Mouse (Mus musculus): ENCODE measurements at regions not wholly inside any gene's neighbourhood (a gene's known extent, or its start where the extent isn't known, plus 50 kb on each side); places are given as distances from the start of the nearest gene placed in this dataset.

- intact Hi-C loops (cut with DNase I): no loop called here
- no peak for DNase-seq
Observed at GRCm38 (mm10) chr4:105282681-105283462, 125.7 kb downstream of the Plpp3 start.

- DNase-seq: no peak
- intact Hi-C loops (cut with DNase I): no loop called here
Observed at GRCm38 (mm10) chr4:105285431-105286013, 128.4 kb downstream of the Plpp3 start.

GRCm38 (mm10) chr4:105286299-105286698 lies 129.2 kb downstream of the Plpp3 start:
- no peak for DNase-seq
- intact Hi-C loops (cut with DNase I): no loop called here

DNA sequence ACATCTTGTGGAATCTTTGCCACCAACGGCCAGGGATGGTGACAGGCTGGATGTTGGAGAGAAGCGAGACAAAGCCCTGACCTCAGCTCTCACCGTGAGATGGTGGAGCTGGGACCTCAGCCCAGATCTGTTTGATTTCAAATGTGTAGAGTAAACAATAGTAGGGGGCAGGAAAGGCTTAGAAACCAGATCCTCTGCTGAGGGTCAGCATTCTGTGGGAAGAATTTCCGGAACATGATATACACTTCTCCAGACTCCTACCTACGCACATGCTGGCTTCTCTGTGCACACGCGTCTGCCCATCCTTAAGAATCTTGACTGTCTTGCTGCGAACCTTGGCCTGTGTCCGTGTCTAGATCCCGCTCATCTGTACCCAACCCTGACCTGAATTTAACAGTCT lies 129.7 kb downstream of the Plpp3 start:
- intact Hi-C loops (cut with DNase I): no loop called here
- DNase-seq: no peak

- no peak for DNase-seq
- intact Hi-C loops (cut with DNase I): no loop called here
Observed at GRCm38 (mm10) chr4:105287419-105287818, 130.3 kb downstream of the Plpp3 start.

- intact Hi-C loops (cut with DNase I): no loop called here
- DNase-seq: no peak
Observed at GRCm38 (mm10) chr4:105289635-105290034, 132.5 kb downstream of the Plpp3 start.

DNA sequence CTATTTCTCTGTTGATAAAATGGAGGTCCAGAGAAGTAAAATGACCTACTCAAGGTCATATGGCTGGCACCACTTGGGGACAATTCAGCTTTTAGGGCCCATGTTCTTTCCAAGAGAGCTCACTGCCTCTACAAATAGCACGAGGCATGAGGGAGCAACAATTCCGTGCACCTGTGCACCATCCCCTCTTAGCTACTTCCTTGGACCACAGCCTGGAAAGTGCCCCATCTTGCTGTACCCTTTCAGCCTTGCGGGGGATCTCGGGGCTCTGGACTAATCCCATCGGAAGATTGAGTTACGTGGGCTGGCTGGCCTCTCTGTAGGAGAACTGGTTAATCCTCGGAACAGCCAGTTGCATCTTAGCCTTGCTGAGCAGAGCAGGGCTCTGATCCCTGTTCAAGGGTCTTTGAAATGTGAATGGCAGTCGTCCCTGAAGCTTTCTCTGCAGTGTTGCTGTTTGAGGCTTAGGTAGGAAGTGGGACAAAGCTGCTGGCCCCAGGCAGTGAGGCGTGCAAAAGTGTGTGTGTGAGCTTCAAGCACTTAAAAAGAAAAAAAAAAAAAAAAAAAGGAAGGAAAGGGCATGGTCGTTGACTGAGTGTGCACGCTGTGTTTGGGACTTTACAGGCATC lies 133.8 kb downstream of the Plpp3 start:
- DNase-seq: no peak
- intact Hi-C loops (cut with DNase I): no loop called here

- intact Hi-C loops (cut with DNase I): no loop called here
- no peak for DNase-seq
Observed at GRCm38 (mm10) chr4:105291503-105291902, 134.4 kb downstream of the Plpp3 start.

- peak; percentile 44 to 51 for DNase-seq
- intact Hi-C loops (cut with DNase I): no loop called here
Observed at GRCm38 (mm10) chr4:105299358-105299757, 142.2 kb downstream of the Plpp3 start.

DNA sequence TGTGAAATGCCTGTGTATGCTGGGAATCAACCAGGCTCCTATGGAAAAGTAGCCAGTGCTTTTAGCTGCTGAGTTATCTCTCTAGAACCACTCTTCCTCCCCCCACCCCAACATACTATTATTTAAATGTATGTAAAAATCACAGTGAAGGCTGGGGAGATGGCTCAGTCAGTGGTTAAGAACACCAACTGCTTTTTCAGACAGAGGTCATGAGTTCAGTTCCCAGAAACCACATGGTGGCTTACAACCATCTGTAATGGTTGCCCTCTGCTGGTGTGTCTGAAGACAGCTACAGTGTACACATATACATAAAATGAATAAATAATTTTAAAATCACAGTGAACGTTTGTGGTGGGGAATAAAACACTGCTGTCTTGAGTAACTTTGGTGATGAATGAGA lies 144.4 kb downstream of the Plpp3 start:
- intact Hi-C loops (cut with DNase I): no loop called here
- no peak for DNase-seq

DNA sequence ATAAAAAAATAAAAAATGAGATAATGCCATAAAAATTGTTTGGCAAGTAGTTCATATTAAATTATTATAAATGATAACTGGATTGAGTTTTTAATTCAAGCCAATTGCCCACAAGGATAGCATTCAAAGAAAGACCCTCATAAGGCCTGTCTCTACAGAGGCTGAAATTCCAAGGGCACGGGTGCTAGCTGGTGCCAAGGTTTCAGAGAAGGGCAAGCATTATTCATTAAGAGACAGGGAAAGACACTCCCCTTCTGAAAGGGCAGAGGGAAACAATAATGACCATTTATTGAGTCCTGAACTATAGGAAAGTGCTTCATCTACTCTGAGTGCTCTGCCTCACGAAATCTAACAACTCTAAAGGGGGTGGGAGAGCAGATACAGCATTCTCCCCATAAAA lies 147.0 kb downstream of the Plpp3 start:
- intact Hi-C loops (cut with DNase I): no loop called here
- DNase-seq: no peak

GRCm38 (mm10) chr4:105305931-105306330 lies 148.8 kb downstream of the Plpp3 start:
- DNase-seq: peak in 1 of 2 experiments; percentile 43
- intact Hi-C loops (cut with DNase I): loop anchor here (5.0 kb wide), 2 partner anchors 89 to 246 kb away; no protein-coding TSS in a partner anchor

DNA sequence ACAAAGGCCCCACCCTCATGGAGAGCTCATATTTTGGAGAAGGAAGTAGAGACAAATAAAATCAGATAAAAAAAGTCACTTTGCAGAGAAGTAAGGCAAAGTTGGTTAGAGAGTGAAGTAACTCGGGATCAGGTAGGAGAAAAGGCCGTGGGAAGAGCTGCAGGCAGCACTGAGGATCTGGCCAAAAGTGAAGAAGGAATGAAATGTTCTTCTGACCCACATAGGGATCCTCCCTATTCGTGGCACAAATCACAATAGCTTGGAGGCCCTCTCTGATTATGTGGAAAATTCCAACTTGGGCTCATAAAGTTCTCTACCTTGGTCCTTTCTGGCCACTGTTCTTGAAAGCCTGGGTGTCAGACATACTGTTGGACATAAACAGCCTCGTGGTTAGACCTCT lies 150.2 kb downstream of the Plpp3 start:
- intact Hi-C loops (cut with DNase I): loop anchor here (5.0 kb wide), 2 partner anchors 90 to 245 kb away; no protein-coding TSS in a partner anchor
- no peak for DNase-seq

DNA sequence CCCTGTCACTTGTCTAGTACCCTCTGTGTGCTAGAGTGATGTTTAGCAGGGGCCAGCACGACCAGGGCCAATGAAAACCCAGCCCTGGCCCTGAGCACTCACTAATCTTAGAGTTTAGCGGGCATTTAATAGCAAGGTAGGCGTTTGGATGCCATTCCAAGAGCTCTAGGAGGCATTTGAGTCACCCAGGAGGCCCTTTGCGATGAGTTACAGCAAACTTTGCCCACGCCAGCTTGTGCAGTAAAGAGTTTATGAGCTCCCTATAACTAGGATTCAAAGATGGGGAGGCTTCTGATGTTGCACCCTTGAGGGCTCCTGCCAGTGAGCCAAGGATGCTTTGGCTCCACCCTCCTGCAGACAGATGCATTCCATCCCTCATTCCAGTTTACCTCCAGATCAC lies 150.8 kb downstream of the Plpp3 start:
- intact Hi-C loops (cut with DNase I): loop anchor here (5.0 kb wide), 2 partner anchors 91 to 244 kb away; no protein-coding TSS in a partner anchor
- no peak for DNase-seq

- intact Hi-C loops (cut with DNase I): loop anchor here (5.0 kb wide), 2 partner anchors 92 to 243 kb away; no protein-coding TSS in a partner anchor
Observed at GRCm38 (mm10) chr4:105308971-105309488, 151.9 kb downstream of the Plpp3 start.

DNA sequence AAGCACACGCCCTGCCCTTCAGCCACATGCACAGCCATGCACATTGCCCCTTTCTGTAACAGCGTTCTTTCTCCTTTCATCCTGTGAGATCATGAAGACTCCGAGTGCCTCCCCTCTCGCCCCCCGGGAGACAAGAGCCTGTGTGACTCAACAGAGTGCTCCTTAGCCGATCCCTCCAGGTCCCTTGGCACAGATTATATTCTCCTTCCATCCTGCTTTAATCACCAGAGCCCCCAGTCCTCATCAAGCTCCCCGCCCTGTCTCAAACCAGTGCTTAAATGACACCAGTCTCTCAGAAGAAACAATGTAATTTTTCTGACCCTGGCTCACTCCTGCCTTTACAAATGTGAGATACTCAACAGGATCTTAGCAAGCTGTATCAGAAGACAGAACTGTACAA lies 155.5 kb downstream of the Plpp3 start:
- intact Hi-C loops (cut with DNase I): no loop called here

More at GRCm38 (mm10) chr4:105308971-105309488, 151.9 kb downstream of the Plpp3 start:
- DNase-seq: no peak

GRCm38 (mm10) chr4:105313151-105313818 lies 156.1 kb downstream of the Plpp3 start:
- DNase-seq: peak; percentile 49 to 52
- intact Hi-C loops (cut with DNase I): no loop called here

More for the DNA sequence above, 155.5 kb downstream of the Plpp3 start:
- no peak for DNase-seq

DNA sequence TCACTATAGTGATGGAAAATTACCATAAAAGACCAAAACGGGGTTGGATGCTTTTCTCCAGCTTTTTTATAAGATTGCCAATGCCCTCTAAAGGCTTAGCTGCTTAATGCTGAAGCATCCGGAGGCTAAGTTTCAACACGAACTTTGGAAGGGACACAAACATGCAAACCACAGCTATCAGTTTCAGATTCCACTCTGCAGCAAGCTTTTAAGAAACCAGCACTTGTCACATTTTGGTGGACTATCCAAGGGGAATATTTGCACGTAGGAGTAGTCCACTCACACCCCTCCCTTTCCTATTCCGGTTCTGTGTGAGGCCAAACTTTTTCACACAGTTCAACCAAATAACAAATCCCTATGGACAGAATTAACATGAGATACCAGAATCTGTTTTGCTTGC lies 157.9 kb downstream of the Plpp3 start:
- intact Hi-C loops (cut with DNase I): loop anchor here (2.0 to 5.0 kb wide), 2 partner anchors 156 to 192 kb away; no protein-coding TSS in a partner anchor
- peak; percentile 35 to 41 for DNase-seq

GRCm38 (mm10) chr4:105316478-105317206 lies 159.5 kb downstream of the Plpp3 start:
- intact Hi-C loops (cut with DNase I): loop anchor here (5.0 kb wide), 1 partner anchor 191 kb away; no protein-coding TSS in a partner anchor
- DNase-seq: peak in 1 of 2 experiments; percentile 33

- intact Hi-C loops (cut with DNase I): loop anchor here (5.0 kb wide), 1 partner anchor 189 kb away; no protein-coding TSS in a partner anchor
- DNase-seq: no peak
Observed at GRCm38 (mm10) chr4:105318421-105318820, 161.3 kb downstream of the Plpp3 start.

Data from heart, postnatal 10 days (tissue).